Mouse (Mus musculus) cortical plate, adult 2 months (tissue): Measurements from ENCODE around the gene Pafah1b3.

Experiments
- CTCF ChIP-seq: fragments of 200-500 bp; IDR thresholded peaks from 2 replicates; pipeline ENCODE4 v1.5.1; 2011; ENCODE audit warnings: mild to moderate bottlenecking, control low read depth, low read length; ENCODE audit not compliant: insufficient read depth; ENCODE audit errors: extremely low read depth
- POLR2A ChIP-seq: fragments of 200-500 bp; IDR thresholded peaks from 2 replicates; pipeline ENCODE4 v1.6.1; 2011; ENCODE audit warnings: mild to moderate bottlenecking, low read length, control low read depth; ENCODE audit not compliant: insufficient read depth; ENCODE audit errors: extremely low read depth

GRCm38 (mm10) chr7:25285511-25286238, 12.1 kb downstream of the Pafah1b3 start:
- TF ChIP-seq CTCF, result no peak
- no peak for TF ChIP-seq POLR2A
